Mouse (Mus musculus) kidney, adult 9 months (tissue): ENCODE results near the gene Slc6a6.

ENCODE experiments used
- DNase-seq: peaks from one replicate; pipeline ENCODE4 v3.0.0; 2022

Gene Slc6a6

GRCm38 (mm10) chr6:91728939-91729619 is 45.2 kb downstream of the Slc6a6 start:
- no peak for DNase-seq

- peak; percentile 82 for DNase-seq
These were observed 45.8 kb downstream of the Slc6a6 start for GRCm38 (mm10) chr6:91729677-91730127.

GRCm38 (mm10) chr6:91732138-91732537 is 48.3 kb downstream of the Slc6a6 start:
- peak; percentile 60 for DNase-seq

GRCm38 (mm10) chr6:91736471-91736870 is 52.6 kb downstream of the Slc6a6 start:
- DNase-seq: peak; percentile 74

GRCm38 (mm10) chr6:91737451-91737850 is 53.6 kb downstream of the Slc6a6 start:
- DNase-seq: no peak

GRCm38 (mm10) chr6:91738058-91738457 is 54.2 kb downstream of the Slc6a6 start:
- peak; percentile 59 for DNase-seq

- peak; percentile 67 for DNase-seq
These were observed 57.2 kb downstream of the Slc6a6 start for GRCm38 (mm10) chr6:91741046-91741445.

GRCm38 (mm10) chr6:91742466-91742865 is 58.6 kb downstream of the Slc6a6 start:
- no peak for DNase-seq

- no peak for DNase-seq
These were observed 59.1 kb downstream of the Slc6a6 start for GRCm38 (mm10) chr6:91742995-91743394.

- DNase-seq: no peak
These were observed 60.0 kb downstream of the Slc6a6 start for GRCm38 (mm10) chr6:91743886-91744285.

GRCm38 (mm10) chr6:91745246-91745645 is 61.4 kb downstream of the Slc6a6 start:
- DNase-seq: no peak

- peak; percentile 95 for DNase-seq
These were observed 62.2 kb downstream of the Slc6a6 start for GRCm38 (mm10) chr6:91745947-91746582.

- DNase-seq: peak; percentile 86
These were observed 62.9 kb downstream of the Slc6a6 start for GRCm38 (mm10) chr6:91746776-91747175.

GRCm38 (mm10) chr6:91750976-91751375 is 67.1 kb downstream of the Slc6a6 start:
- DNase-seq: peak; percentile 69

GRCm38 (mm10) chr6:91752884-91753283 is 69.0 kb downstream of the Slc6a6 start:
- peak; percentile 77 for DNase-seq

- peak; percentile 44 for DNase-seq
These were observed 70.2 kb downstream of the Slc6a6 start for GRCm38 (mm10) chr6:91754098-91754497.

- DNase-seq: peak; percentile 13
These were observed 71.0 kb downstream of the Slc6a6 start for GRCm38 (mm10) chr6:91754845-91755244.

- peak; percentile 11 for DNase-seq
These were observed 78.3 kb downstream of the Slc6a6 start for GRCm38 (mm10) chr6:91762051-91762742.

- DNase-seq: no peak
These were observed 83.7 kb downstream of the Slc6a6 start for GRCm38 (mm10) chr6:91767550-91767949.

- DNase-seq: no peak
These were observed 90.1 kb downstream of the Slc6a6 start for GRCm38 (mm10) chr6:91773951-91774350.

GRCm38 (mm10) chr6:91776543-91776942 is 92.7 kb downstream of the Slc6a6 start:
- DNase-seq: peak; percentile 65

- no peak for DNase-seq
These were observed 95.4 kb downstream of the Slc6a6 start for GRCm38 (mm10) chr6:91779206-91779605.

GRCm38 (mm10) chr6:91785018-91785417 is 101.2 kb downstream of the Slc6a6 start:
- no peak for DNase-seq

GRCm38 (mm10) chr6:91788311-91788798 is 104.5 kb downstream of the Slc6a6 start:
- DNase-seq: no peak
